Mouse (Mus musculus) CH12.LX (cell line): ENCODE data around the gene Avpi1. TPM values are rescaled to one million over a fixed set of nuclear protein-coding genes. Genes with fewer than 3 reads are reported as not detected.

Source experiments
- DNase-seq: peaks from one replicate; pipeline ENCODE4 v3.0.0-alpha.2; 2013; ENCODE audit errors: extremely low read depth
- H3K27ac ChIP-seq: 2 replicates; pipeline ENCODE4 v1.5.1; 2012; ENCODE audit warnings: low read depth, mild to moderate bottlenecking, control low read depth, moderate library complexity; ENCODE audit not compliant: insufficient read depth
- H3K27me3 ChIP-seq: replicated peaks from 2 replicates; pipeline ENCODE3; 2012; ENCODE audit warnings: inconsistent platforms
- H3K36me3 ChIP-seq, 2 experiments: replicated peaks in 1 of 2; 2 replicates each; pipeline versions ENCODE3 to v1.6.1; 2012; ENCODE audit warnings: inconsistent platforms in 1 of 2, low read length in 1 of 2, mild to moderate bottlenecking in 1 of 2, mixed read lengths in 1 of 2, moderate library complexity in 1 of 2; ENCODE audit not compliant: control insufficient read depth in 1 of 2, insufficient read depth in 1 of 2
- H3K4me1 ChIP-seq, 2 experiments: 2 replicates each; pipeline ENCODE4 v1.6.1; 2012; ENCODE audit warnings: inconsistent platforms in 1 of 2, moderate library complexity in 1 of 2; ENCODE audit not compliant: insufficient read depth in 2 of 2, control insufficient read depth in 1 of 2
- H3K4me2 ChIP-seq: 2 replicates; pipeline ENCODE4 v1.6.1; 2012; ENCODE audit warnings: low read depth, mild to moderate bottlenecking, control low read depth; ENCODE audit not compliant: poor library complexity, insufficient read depth, severe bottlenecking
- H3K4me3 ChIP-seq, 3 experiments: fragments of 150-350 bp in 1 of 3; sonication (generic) in 1 of 3; replicated peaks in 1 of 3; 2 replicates each; pipeline versions ENCODE3 to v1.5.1; 2011 to 2012; ENCODE audit warnings: low read depth in 2 of 3, low read length in 2 of 3, mild to moderate bottlenecking in 2 of 3, moderate library complexity in 2 of 3, control low read depth in 1 of 3, improper control_type of control experiment in 1 of 3, inconsistent platforms in 1 of 3, mixed read lengths in 1 of 3; ENCODE audit not compliant: poor library complexity in 1 of 3
- H3K79me2 ChIP-seq: replicated peaks from 2 replicates; pipeline ENCODE4 v1.6.1; 2012; ENCODE audit warnings: mild to moderate bottlenecking, moderate library complexity; ENCODE audit not compliant: control insufficient read depth, poor library complexity, insufficient read depth, severe bottlenecking; ENCODE audit errors: extremely low read depth
- H3K9ac ChIP-seq: 2 replicates; pipeline ENCODE4 v1.6.1; 2012; ENCODE audit warnings: low read depth, mild to moderate bottlenecking, control low read depth, moderate library complexity; ENCODE audit not compliant: insufficient read depth
- H3K9me3 ChIP-seq: replicated peaks from 2 replicates; pipeline ENCODE3; 2012; ENCODE audit warnings: low read length, inconsistent platforms, mixed read lengths
- CHD2 ChIP-seq: IDR thresholded peaks from 2 replicates; pipeline ENCODE4 v1.6.1; 2011; ENCODE audit warnings: low read length, improper control_type of control experiment
- CTCF ChIP-seq, 2 experiments: IDR thresholded peaks in 1 of 2; conservative IDR thresholded peaks in 1 of 2; 2 replicates each; pipeline ENCODE4 v1.5.1; 2011 to 2012; ENCODE audit warnings: low read depth in 2 of 2, low read length in 2 of 2, improper control_type of control experiment in 1 of 2, inconsistent platforms in 1 of 2, mild to moderate bottlenecking in 1 of 2, moderate library complexity in 1 of 2
- E2F4 ChIP-seq: IDR thresholded peaks from 2 replicates; pipeline ENCODE4 v1.6.1; 2011; ENCODE audit warnings: low read depth, low read length, improper control_type of control experiment; ENCODE audit not compliant: insufficient replicate concordance
- ELF1 ChIP-seq: IDR thresholded peaks from 2 replicates; pipeline ENCODE4 v1.6.1; 2014; ENCODE audit warnings: low read depth, mild to moderate bottlenecking, inconsistent platforms, low read length, improper control_type of control experiment
- KAT2A ChIP-seq: IDR thresholded peaks from 2 replicates; pipeline ENCODE4 v1.6.1; 2012; ENCODE audit warnings: low read length, improper control_type of control experiment, inconsistent platforms; ENCODE audit not compliant: insufficient replicate concordance
- MAX ChIP-seq: IDR thresholded peaks from 2 replicates; pipeline ENCODE4 v1.6.1; 2011; ENCODE audit warnings: low read length, improper control_type of control experiment
- MEF2A ChIP-seq: IDR thresholded peaks from 2 replicates; pipeline ENCODE4 v1.6.1; 2014; ENCODE audit warnings: low read depth, mild to moderate bottlenecking, inconsistent platforms, low read length, improper control_type of control experiment, borderline replicate concordance
- POLR2A ChIP-seq: IDR thresholded peaks from 2 replicates; pipeline ENCODE4 v1.6.1; 2011; ENCODE audit warnings: low read depth, mild to moderate bottlenecking, improper control_type of control experiment, low read length
- SIN3A ChIP-seq: IDR thresholded peaks from 2 replicates; pipeline ENCODE4 v1.6.1; 2012; ENCODE audit warnings: low read length, improper control_type of control experiment, inconsistent platforms
- USF1 ChIP-seq: IDR thresholded peaks from 2 replicates; pipeline ENCODE4 v1.6.1; 2014; ENCODE audit warnings: low read depth, mild to moderate bottlenecking, inconsistent platforms, low read length, improper control_type of control experiment
- USF2 ChIP-seq: conservative IDR thresholded peaks from 2 replicates; pipeline ENCODE4 v1.6.1; 2011; ENCODE audit warnings: low read depth, low read length, improper control_type of control experiment
- ZC3H11A ChIP-seq: IDR thresholded peaks from 2 replicates; pipeline ENCODE4 v1.6.1; 2012; ENCODE audit warnings: low read depth, mild to moderate bottlenecking, inconsistent platforms, low read length, improper control_type of control experiment
- ZKSCAN1 ChIP-seq: IDR thresholded peaks from 2 replicates; pipeline ENCODE4 v1.6.1; 2012; ENCODE audit warnings: low read depth, inconsistent platforms, low read length, improper control_type of control experiment, borderline replicate concordance
- ZMIZ1 ChIP-seq: IDR thresholded peaks from 2 replicates; pipeline ENCODE4 v1.6.1; 2012; ENCODE audit warnings: low read depth, mild to moderate bottlenecking, inconsistent platforms, low read length, improper control_type of control experiment
- dilution Hi-C: fragments of 300-500 bp; cut with MboI; formaldehyde crosslinking; loops from 2 replicates; pipeline ENCODE4 v1.14.3; 2020; ENCODE audit warnings: low sequenced_read_pairs; ENCODE audit not compliant: extremely low pct_unique_long_range_greater_than_20kb, extremely low pct_ligation_motif_present
- in situ Hi-C: fragments of 300-500 bp; cut with MboI; formaldehyde crosslinking; loops from 3 replicates; pipeline ENCODE4 v1.14.3; 2019; ENCODE audit warnings: low sequenced_read_pairs, low pct_ligation_motif_present, low pct_unique_long_range_greater_than_20kb, mixed read lengths
- polyA plus RNA-seq: library from polyadenylated mRNA; unstranded; fragments of >175 nt; gene quantifications from 2 replicates; pipeline ENCODE4 v1.2.1, GENCODE M21; 2012; ENCODE audit warnings: low read depth; ENCODE audit not compliant: insufficient read length
- total RNA-seq, 2 experiments: library from RNA; depleted of rRNA; stranded (reverse); fragments of 300-350 nt in 1 of 2; fragments of >200 nt in 1 of 2; gene quantifications; 2 replicates each; pipeline ENCODE4 v1.2.3; 2012 to 2014

The Avpi1 gene
- total and polyA plus RNA-seq, 3 experiments = 5.9 to 9.3 (median 9.0) TPM

DNA sequence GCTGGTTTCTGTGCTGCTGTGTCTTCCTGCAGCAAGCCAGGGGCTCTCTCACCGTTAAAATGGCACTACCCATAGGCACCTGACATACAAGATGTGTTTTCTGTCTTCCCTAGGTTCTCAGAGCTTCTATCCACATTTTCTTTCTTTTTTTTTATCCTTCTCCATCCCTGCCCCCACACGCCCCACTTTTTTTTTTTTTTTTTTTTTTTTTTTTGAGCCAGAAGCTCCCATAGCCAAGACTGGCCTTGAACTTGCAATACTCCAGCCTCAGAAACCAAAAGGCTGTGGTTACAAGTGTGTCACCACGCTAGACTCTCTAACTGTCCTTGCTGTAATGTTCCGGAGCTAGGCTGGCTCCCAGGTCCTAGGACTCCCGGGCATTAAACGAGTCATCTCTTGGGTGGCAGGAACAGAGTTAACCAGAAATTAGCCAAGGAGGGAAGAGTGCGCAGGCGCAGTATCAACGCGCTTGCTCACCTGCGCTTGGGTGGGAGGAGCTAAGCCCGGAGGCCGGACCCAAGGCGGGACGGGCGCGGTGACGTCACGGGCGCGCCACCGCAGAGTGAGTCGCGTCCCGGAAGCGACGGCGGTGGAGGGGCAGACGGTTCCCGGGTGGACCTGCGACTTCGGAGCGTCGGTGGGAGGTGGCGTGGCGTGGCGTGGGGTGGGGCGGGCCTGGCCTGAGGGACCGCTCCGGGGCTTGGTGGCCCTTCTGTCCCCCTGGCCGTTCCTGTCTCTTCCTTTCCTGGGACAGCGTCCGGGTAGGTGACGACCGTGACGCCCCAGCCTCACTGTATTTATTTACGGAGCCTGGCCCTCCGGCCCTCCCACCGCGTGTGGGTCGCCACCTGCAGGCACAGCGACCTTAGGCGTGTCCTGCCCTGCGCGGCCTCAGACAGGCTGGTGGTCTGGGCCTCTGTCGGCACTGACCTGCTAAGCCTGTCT, 41.4 kb upstream of the Avpi1 start (continued):
- peak; percentile 97 for TF ChIP-seq ELF1
- 0 out of 2 replicates have a peak, but pooled peaks have one; percentile 34 for TF ChIP-seq MEF2A
- 0 out of 2 replicates have a peak, but pooled peaks have one; percentile 41 for TF ChIP-seq KAT2A
- no peak for TF ChIP-seq CHD2
- TF ChIP-seq MAX = no peak
- 0 out of 2 replicates have a peak, but pooled peaks have one; percentile 35 for TF ChIP-seq E2F4
- no peak for TF ChIP-seq ZKSCAN1

DNA sequence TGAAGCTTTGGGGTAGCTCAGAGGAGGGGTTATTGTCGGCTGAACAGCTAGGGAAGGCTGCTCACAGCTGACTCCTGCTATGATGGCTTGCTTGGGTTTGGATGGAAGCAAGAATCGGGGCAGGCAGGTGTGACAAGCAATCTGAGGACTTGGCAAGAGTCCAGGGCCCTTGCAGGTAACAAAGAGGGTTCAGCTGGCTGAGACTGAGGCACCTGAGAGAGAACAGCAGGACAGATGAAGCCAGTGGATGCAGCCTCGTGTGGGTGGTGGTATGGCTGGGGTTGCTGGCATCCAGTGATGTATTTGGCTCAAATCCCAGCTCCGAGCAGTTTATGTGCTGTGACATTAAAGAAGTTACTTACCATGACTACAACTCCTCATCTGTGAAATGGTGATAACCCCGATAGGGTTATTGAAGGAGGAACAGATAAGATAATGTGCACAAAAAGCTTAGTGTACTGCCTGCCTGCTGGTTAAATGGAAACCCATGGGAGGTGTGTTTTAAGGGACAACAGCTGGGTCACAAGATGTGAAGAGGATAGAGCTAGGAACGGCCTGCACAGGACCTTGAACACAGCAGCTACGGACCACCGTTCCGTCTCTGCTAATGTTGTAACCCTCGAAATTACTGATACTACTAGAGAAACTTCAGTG, 40.6 kb upstream of the Avpi1 start:
- H3K27ac ChIP-seq = no peak overlapping the region
- H3K79me2 ChIP-seq = peaks cover 13% of the 10 kb centered on the region
- H3K27me3 ChIP-seq = peaks cover 27% of the 10 kb centered on the region
- DNase-seq = no peak
- TF ChIP-seq POLR2A (no peak), USF1 (no peak), ZC3H11A (no peak)
- in situ Hi-C loops = no loop called here
- dilution Hi-C loops = no loop called here
- no peaks in the 10 kb centered on the region for H3K9me3 ChIP-seq
- no peak overlapping the region for H3K9ac ChIP-seq
- H3K4me2 ChIP-seq = no peak overlapping the region
- peaks cover 11 to 25% of the 10 kb centered on the region in 2 experiments for H3K4me1 ChIP-seq
- H3K36me3 ChIP-seq = peaks cover 0 to 12% of the 10 kb centered on the region in 2 experiments
- H3K4me3 ChIP-seq = no peak overlapping the region

DNA sequence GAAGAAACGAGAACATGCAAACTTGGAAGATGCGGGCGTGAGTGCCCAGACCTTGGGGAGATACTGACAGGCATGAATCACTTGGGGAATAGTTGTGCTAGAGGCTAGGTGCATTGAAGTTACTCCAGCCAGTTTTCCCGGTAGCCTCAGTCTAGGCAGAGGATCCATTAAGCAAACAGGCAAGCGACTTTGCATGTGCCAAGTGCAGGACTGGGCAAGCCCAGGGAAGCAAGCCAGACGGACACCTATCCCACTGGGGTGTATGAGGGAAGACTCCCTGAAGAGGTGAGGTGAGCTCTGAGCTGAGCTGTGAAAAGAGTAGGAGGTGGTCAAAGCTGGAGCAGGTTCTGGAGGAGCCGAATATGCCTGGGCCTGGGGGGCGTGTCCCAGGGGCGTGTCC, 38.6 kb upstream of the Avpi1 start:
- dilution Hi-C loops = no loop called here
- no peaks in the 10 kb centered on the region for H3K9me3 ChIP-seq
- H3K4me1 ChIP-seq = peaks cover 18 to 32% of the 10 kb centered on the region in 2 experiments
- no peaks in the 10 kb centered on the region for H3K36me3 ChIP-seq
- peaks cover 13% of the 10 kb centered on the region for H3K79me2 ChIP-seq
- H3K4me2 ChIP-seq = no peak overlapping the region
- peaks cover 27% of the 10 kb centered on the region for H3K27me3 ChIP-seq
- no peak for TF ChIP-seq ZMIZ1
- TF ChIP-seq USF2 = no peak
- TF ChIP-seq SIN3A = no peak
- no peak for TF ChIP-seq ELF1
- TF ChIP-seq POLR2A = no peak
- TF ChIP-seq CTCF (conservative IDR thresholded peaks at IDR 0.05 in 1 of 2, IDR thresholded peaks at IDR 0.05 in 1 of 2; ENCODE audit: low read depth in 2 of 2, low read length in 2 of 2) = no peak
- TF ChIP-seq, all 38 proteins: peak for 0
- Histone ChIP-seq H3K4me3 (no peak overlapping the region), H3K9ac (no peak overlapping the region), H3K27ac (no peak overlapping the region)
- DNase-seq = no peak
- in situ Hi-C loops = no loop called here
